Mouse (Mus musculus): ENCODE data around the gene Lrat.

Lrat gene

GRCm38 (mm10) chr3:82903613-82904205 is at the start of gene Lrat:
Lrat (minus strand) TSS chr3:82903973.
- no peak for DNase-seq (ENCODE audit: low spot score)

DNA sequence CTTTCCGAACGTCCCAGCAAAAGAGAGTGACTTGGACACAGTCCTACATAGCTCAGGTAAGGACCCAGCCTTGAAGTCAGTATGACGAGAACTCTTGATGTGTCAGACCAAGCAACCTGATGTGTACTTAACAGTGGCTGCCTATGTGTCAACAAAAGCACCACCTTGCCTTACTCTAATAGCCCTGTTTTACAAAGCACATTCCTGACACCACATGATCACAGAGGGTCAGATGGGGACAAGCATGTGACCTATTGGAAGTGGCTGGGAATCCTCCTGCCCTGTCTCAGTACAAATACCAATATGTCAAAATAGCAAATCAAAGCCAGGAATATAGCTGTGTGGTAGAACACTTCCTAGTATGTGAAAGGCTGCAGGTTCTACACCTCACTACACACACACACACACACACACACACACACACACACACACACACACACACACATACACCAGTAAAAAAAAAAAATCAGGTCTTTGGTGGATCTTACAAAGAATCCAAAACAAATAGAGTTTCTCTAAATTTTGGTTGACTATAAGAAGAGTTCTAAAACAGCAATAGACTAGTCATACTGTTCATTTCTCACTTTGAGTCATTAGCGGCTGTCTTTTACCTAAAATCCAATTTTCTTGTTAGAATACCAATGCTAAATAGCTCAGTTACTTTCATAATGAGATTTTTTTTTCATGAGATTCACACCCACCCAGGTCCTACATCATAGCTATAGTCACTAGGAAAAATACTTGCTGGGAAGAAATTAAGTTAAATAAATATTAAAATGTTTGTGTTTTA is 48.6 kb upstream of the Lrat start:
- DNase-seq (ENCODE audit: low spot score) = no peak

GRCm38 (mm10) chr3:82950639-82951038 is 46.9 kb upstream of the Lrat start:
- no peak for DNase-seq (ENCODE audit: low spot score)

DNA sequence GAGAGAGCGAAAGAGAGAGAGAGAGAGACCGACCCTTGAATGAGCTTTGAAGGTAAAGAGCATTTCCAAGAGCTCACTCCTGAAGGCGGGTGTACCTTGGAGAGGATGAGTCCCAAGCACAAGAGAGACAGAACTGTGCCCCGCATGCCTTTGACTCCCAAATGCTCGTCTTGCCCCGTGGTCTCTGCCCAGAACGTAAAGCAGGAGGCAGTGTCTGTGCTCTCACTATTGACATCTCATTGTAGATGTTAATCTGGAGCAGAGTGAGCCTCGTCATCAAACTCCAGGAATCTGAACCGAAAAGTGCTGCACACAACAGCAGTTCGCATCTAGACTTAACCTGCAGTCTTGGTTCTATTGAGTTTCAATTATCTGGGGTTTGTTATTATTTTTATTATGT is 46.4 kb upstream of the Lrat start:
- DNase-seq (ENCODE audit: low spot score) = no peak

- no peak for DNase-seq (ENCODE audit: low spot score)
Observed at GRCm38 (mm10) chr3:82946375-82947107, 42.8 kb upstream of the Lrat start.

- DNase-seq (ENCODE audit: low spot score) = no peak
Observed at GRCm38 (mm10) chr3:82927917-82928316, 24.1 kb upstream of the Lrat start.

DNA sequence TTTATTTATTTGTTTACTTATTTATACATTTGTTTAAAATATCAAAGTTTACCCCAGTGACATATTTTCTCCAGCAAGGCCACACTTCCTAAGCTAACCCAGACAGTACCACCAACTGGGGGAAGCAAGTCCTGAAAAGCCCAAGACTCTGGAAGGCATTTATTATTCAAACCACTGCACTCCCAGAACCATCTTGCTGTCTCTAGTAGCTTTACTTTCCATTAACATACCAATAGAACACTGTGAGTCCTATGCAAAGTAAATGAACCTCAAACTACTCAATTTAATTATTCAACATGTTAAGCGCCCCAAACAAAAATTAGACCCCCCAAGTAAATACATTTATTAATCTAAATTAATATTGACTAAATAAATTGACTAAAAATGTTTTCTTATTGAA is 11.9 kb upstream of the Lrat start:
- DNase-seq (ENCODE audit: low spot score) = no peak

GRCm38 (mm10) chr3:82908671-82909070 is 4.9 kb upstream of the Lrat start:
- no peak for DNase-seq (ENCODE audit: low spot score)

GRCm38 (mm10) chr3:82904211-82904908 is 587 bp upstream of the Lrat start:
- no peak for DNase-seq (ENCODE audit: low spot score)

GRCm38 (mm10) chr3:82902757-82903612 is 788 bp downstream of the Lrat start:
- no peak for DNase-seq (ENCODE audit: low spot score)

DNA sequence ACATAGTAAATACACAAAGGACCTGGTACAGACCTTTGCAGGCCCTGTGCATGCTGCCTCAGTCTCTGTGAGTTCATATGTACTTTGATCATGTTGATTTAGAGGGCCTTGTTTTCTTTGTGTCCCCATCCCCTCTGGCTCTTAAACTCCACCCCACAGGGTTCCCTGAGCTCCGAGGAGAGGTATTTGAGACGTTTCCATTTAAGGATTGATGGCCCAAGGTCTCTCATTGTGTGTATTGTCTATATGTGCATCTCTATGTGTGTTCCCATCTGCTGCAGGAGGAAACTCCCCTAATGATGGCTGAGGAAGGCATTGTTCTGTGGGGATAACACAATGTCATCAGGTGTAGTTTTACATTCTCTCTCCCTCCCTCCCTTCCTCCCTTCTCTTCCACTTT is 14.9 kb downstream of the Lrat start:
- DNase-seq (ENCODE audit: low spot score) = no peak

GRCm38 (mm10) chr3:82877258-82877657 is 26.5 kb downstream of the Lrat start:
- DNase-seq (ENCODE audit: low spot score) = no peak

DNA sequence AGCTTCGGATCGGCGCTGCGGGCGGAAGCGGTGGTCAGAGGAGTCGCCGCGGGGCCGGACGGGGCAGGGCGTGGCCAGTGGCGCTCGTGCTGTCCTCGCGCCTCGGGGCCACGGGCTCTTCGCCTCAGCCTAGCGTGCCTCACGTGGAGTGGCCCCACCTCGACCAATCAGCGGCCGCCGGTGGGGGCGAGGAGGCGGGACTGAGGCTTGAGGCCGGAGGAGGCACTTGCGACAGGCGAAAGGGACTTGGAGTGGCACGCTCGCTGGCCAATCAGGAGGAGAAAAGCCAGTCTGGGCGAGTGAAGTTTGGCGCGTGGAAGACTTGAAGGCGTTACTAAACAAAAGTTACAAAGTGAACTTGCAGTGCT is 27.4 kb downstream of the Lrat start, which contains the start of gene Rbm46:
Rbm46 (minus strand) TSS at position 112 of the 368 bp plus-strand sequence.
- no peak for DNase-seq (ENCODE audit: low spot score)

DNA sequence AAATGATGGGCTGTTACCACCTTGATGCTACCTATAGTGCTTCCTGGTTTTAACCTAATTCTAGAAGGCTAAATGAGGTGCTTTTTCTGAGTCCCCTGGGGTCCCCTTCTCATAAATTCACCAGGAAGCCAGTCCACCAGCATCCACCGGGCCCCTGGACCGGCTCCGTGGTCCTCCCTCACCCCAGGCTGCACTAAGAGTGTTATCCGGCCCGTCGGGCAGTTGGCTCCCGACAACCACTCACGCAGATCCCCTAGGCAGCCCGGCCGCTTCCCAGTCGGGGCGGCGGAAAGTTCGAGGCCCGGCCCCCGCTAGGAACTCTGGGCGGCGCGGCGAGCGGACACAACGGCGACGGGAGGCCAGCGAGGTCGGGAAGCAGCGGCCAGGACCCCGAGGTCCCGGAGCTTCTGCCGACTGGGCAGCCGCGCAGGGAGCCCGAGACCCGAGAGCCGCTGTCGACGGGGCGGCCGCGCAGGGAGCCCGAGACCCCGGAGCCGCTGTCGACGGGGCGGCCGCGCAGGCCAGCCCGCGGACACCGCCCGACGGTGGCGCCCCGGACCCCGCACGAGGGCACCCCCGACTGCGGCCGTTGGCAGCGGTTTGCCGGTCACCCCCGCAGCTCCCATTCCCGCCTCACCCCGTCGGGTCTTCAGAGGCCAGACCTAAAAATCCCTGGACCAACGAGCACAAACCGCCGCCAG is 28.0 kb downstream of the Lrat start:
- DNase-seq (ENCODE audit: low spot score) = no peak

DNA sequence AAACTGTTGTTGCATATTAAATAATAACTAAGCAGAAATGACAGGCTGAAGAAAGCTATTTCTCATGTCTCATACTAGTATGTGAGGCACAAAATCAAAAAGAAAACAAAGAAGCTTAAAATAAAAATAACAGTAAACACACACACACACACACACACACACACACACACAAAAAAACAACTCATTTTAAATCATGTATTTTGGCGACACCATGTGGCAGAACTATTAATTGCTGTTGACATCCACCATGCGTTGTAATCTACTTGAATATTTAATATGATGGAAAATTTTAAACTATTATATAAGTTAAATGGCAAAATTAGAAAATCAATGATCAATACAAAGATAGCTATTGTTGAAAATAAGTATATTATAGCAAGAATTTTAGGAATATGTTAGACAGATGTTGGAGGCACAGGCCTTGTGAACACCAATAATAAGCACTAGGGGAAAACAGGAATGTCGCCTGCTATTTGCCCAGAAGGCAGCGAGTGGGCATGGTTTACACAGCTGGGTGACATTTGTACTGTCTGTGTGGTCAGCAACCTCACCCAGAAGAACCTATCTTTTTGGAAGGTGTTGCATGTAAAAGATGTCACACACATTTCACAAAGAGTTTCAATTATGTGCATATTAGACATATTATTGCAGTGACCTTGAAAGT is 46.2 kb downstream of the Lrat start:
- no peak for DNase-seq (ENCODE audit: low spot score)

Data from spleen, adult 12 weeks (tissue).